Mouse (Mus musculus) activated CD4-positive, CD25-positive, alpha-beta regulatory T cell, adult 4 months (primary cell): ENCODE data around the gene Bloc1s6. TPM values are rescaled to one million over a fixed set of nuclear protein-coding genes. Genes with fewer than 3 reads are reported as not detected.

Experiments
- ATAC-seq: one replicate; pipeline ENCODE4 v1.8.0; 2017
- polyA plus RNA-seq, 2 experiments: library from polyadenylated mRNA; unstranded; fragments of 100-300 nt; shearing (Covaris generic); gene quantifications; one replicate each; pipeline ENCODE4 v1.2.1; 2017

Gene Bloc1s6
- polyA plus RNA-seq = 10 to 100 TPM; 36.7 to 48.1 TPM

DNA sequence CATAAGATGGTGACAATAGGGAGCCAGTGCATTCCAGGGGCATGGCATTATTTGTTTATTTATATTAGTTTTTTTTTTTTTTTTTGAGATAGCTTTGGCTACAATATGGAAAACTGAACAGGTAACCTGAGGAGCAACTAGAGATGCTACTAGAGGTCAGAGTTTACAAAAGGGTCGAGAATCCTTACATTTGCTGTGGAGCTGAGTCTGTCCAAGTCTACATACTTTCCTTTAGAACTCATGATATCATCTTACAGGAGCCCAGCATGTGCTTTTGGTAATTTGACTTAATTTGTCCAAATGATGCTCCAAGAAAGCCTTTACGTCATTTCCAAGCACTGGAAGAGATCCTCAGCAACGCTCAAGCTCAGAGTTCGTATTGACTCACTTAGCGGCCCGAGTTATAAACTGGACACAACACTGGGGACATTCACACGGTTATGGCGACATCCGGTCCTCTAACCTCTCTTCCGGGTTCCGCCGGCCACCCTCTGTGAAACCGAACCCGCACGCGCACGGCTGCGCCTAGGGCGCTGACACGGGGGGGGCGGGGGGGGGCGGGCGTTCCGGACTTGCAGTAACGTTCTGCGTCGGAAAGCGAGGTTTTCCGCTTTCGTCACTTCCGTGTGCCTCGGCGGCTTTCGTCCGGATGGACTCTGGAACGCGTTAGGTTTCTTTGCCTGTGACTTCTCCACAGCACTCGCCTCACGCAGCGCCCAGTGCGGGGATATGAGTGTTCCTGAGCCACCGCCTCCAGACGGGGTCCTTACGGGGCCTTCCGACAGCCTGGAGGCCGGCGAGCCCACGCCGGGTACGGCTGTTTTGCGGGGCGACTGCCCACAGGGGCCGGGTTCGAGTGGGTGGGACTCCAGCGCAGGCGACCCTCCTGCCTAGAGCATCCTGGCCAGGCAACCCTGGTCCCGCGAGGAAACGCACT, at the start of gene Bloc1s6:
Gene Bloc1s6 (plus strand): TSS at position 610 of the 937 bp plus-strand sequence.
- ATAC-seq = peak; percentile 88

DNA sequence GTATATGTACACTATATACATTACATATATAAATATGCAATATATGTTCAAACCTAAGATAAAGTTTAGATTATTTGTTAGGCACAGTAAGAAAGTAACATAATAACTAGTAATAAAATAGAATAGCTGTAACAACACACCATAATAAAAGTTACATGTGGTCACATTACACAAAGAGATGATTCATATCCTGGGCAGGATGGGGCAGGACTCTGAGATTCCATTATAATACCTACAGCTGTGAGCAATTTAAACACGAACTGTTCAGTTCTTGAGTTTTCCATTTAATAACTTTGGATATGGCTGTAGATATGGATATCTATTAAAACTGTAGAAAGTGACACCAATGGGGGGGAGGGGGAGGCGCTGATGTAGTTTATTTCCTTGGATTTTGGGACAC, 40.8 kb upstream of the Bloc1s6 start:
- no peak for ATAC-seq

DNA sequence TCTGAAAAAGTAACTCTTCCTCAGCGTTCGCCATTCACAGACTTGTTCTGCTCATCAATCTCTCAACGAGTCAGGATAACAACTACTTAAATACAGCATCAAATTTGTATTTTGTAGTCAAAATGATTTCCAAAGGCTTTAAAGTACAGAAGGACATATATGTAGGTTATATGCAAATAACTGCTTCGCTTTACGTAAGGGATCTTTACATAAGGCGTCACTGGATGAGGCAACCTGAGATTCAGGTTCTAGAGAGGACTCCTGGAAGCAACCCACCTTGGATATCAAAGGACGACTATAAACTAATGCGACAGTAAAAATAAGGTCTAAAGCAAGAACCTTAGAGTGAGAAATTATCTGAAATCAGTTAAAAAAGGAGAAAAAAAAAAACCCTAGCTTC, 37.3 kb upstream of the Bloc1s6 start:
- ATAC-seq = no peak

DNA sequence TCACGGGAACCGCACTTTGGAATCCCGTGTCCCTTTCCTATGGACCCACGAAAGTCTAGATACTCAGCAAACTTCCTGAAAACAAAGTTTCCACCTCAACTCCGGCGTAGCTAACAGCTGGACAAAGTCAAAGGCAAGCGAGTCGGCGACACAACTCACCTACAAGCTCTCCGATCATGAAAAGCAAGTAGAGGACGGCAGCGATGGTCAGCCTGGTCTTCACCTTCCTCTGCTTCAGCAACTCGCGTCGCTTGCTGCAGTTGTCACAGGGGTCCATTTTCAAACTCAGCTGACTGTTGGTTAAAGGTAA, 36.5 kb upstream of the Bloc1s6 start:
- ATAC-seq = no peak

DNA sequence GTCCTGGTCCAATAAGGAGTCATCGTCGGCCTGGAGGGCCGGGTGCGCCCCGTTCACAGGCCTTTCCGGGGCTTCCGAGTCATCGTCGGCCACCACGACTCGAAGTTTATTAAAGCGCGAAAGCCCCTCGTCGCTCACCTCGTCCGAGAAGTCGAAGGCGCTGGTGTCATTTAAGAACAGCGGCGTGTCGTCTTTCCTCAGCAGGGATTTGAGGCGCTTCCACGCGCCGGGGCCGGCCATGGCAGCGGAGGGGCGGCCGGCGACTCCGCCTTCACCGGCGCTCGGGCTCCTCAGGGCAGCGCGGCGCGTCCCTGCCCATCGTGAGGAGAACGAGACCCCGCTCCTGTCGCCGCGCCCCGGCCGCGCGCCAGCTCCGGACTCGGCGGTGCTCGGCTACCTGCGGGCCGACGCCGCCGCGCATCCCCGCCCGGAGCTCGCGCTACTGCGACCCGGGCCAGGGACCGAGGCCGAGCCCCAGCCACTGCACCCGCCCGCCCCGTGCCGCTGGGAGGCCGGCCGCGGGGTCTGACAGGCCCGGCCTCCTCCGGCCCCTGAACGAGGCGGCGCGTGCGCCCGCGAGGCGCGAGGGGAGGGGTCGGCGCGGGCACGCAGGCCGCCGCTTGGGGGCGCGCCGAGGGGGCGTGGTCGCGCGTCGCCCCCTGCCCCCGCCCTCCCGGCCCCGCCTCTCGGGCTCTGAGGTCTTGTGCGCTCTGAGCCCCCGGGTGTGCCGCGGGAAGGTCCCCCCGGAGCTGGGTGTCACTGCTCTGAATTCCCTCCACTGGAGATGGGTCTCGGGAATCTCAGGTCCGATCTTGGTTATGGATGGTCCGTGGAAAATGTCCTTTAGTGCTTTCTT, 35.9 kb upstream of the Bloc1s6 start, which contains the start of gene Slc30a4:
Gene Slc30a4 (minus strand): TSS at position 483 of the 856 bp plus-strand sequence.
- peak; percentile 40 for ATAC-seq

DNA sequence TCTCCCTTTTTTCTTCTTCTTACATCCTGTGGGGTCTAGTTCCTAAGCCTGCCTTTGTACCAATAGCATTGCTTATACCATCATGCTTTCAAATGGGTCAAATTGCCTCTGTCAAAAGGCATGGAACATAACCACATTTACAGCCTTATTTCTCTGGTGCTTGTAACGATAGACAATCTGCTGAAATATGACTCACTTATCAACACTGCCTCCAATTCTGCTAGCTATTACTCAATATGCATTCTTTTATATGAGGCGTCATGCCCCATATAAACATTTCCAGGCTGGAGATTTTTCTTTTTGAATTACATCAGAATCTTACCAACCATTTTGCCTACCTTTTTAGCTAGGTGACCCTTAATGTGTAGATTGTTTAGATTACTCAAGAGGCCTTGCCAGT, 33.7 kb upstream of the Bloc1s6 start:
- no peak for ATAC-seq

DNA sequence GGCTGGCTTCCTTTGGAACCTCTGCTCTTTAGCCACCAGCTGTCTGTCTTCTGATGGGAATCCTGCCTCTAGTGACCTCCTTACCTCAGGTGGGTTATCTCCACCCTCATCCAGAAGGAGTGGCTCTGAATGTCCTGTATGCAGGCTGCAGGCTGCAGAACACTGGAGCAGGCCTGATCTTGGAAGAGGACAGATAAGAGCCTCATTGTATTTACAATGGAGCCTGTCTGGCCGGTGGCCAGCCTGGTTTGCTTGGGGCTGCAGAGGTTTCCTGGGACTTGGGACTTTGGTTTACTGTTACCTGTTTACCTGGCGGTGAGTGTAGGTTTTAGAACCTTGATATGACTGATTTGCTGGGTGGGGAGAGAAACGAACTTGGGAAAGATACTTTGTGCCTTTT, 30.2 kb upstream of the Bloc1s6 start:
- ATAC-seq = no peak

DNA sequence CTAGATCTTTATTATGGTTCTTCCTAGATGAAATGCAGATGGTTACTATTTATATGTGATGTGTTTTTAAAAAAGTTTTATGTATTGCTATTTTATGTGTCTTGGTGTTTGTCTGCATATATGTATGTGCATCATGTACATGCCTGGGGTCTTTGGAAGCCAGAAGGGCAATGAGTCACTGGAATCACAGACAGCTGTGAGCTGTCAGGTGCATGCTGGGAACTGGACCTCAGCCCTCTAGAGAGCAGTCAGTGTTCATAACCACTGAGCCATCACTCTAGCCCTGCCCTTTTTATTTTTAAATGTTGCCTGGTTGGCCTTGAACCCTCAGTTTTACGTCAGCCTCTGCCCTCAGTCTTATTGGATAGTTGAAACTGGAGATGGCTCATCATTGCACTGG, 29.1 kb upstream of the Bloc1s6 start:
- no peak for ATAC-seq

- no peak for ATAC-seq
Observed at GRCm38 (mm10) chr2:122711911-122712310, 26.4 kb upstream of the Bloc1s6 start.

DNA sequence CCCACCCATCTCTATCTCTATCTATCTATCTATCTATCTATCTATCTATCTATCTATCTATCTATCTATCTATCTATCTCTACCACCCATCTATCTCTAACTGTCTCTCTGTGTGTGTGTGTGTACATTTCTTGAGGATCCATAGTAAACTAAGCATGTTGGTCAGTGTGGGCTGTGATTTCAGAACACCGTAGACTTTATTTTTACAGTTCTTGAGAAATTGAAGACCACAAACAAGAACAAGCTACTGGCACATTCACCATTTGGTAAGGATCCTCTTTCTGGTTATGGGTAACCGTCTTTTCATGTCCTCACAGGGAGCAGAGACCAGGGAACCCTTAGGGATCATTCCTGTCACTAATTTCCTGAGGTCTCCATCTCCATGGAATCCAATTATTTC, 25.5 kb upstream of the Bloc1s6 start:
- no peak for ATAC-seq

- ATAC-seq = no peak
Observed at GRCm38 (mm10) chr2:122715148-122715692, 23.1 kb upstream of the Bloc1s6 start.

- no peak for ATAC-seq
Observed at GRCm38 (mm10) chr2:122716301-122716842, 21.9 kb upstream of the Bloc1s6 start.

DNA sequence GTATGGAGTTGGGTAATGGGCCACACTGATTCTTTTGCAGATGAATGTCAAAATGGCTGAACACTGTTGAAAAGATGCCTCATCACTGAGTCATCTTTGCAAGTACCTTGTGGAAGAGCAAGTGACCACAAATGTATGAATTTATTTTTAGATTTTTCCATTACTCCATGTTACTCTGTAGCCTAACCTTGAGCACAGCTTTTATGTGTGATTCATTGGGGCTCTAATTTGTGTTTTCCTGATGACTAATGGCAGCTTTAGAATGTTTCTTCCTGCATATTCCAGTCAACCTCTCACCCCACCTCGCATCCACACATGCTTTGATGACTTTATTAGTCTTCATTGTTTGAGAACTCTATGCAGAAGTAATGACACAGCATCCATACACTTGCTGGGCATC, 19.1 kb upstream of the Bloc1s6 start:
- ATAC-seq = no peak

- no peak for ATAC-seq
Observed at GRCm38 (mm10) chr2:122720564-122720963, 17.7 kb upstream of the Bloc1s6 start.

- peak; percentile 32 for ATAC-seq
Observed at GRCm38 (mm10) chr2:122725604-122726003, 12.7 kb upstream of the Bloc1s6 start.

DNA sequence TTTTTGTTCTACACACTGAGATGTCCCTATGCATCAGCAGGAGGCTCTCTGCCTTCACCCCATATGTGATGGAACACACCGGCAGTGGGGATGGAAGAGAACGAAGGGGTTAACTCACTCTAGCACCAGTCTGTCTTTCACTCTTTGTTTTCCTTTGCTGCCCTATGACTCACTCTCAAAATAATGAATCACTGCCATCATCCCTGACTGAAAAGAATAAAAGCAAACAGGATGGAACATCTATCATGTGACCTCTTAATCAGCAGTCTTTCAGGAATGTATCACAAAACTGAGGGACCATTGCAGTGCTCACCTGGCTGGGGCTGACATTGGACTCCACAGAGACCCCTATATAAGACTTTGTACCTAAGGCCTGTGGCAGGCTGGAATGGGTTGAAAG, 6.8 kb upstream of the Bloc1s6 start:
- no peak for ATAC-seq

DNA sequence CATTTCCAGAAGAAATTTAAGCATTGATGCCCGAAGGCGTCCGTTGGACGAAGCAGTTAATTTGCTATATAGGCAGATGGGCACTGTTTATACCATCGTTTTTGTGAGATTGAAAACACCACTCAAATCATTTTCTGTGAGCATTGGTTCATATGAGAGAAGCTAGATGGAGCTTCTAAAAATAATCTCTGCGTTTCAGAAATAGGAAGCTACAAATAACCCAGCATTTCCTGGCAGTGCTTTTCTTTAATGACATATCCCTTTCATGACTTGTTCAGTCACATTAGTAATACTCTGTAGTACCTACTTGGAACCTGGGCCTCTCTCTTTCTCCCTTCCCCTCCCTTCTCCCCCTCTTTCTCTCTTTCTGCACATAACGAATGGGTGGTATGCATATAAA, 720 bp downstream of the Bloc1s6 start:
- ATAC-seq = no peak

GRCm38 (mm10) chr2:122746461-122746860, 8.2 kb downstream of the Bloc1s6 start:
- no peak for ATAC-seq

- ATAC-seq = peak; percentile 88
Observed at GRCm38 (mm10) chr2:122753739-122754343, 15.5 kb downstream of the Bloc1s6 start.

DNA sequence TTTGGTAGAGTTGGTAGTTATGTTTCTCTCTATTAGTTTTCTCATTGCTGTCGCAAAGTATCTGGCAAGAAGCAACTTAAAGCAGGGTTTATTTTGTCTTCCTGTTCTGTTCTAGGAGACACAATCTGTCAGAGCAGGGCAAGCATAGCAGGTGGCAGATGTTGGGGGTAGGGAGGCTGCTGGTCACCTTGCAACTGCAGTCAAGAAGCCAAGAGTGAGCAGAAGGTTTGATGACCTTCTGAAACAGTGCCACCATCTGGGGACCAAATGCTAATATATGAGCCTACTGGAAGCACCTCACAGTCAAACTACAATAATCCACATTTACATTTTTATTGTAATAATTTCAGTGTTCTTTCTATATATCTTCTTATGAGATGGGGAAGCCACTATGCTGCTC, 21.5 kb downstream of the Bloc1s6 start:
- no peak for ATAC-seq

GRCm38 (mm10) chr2:122762991-122763390, 24.7 kb downstream of the Bloc1s6 start:
- ATAC-seq = no peak

DNA sequence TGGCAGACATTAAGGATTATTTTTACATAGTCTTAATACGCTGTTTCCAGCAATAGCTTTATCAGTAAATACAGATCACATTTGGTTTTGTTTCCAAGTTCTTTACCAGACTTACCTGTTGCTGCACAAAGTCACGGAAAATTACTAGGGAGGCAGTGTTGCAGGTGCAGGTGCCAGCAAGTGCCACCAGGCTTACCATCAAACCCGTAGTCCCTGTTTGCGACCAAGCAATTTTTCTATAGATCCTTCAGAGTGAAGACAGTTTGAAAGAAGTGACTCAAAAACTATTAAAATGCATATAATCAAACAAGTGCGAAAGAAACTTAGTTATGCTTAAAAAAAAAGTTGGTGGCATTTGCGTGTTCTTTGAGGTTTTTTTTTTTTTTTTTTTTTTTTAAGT, 26.2 kb downstream of the Bloc1s6 start:
- ATAC-seq = no peak
